Mouse (Mus musculus) ovary, postnatal 10 days (tissue): ENCODE results near the gene Mtmr10.

Source experiments
- DNase-seq: peaks from one replicate; pipeline ENCODE4 v3.0.0; 2022; ENCODE audit warnings: low spot score

Mtmr10 gene

GRCm38 (mm10) chr7:64373147-64373829, 85.8 kb downstream of the Mtmr10 start:
- DNase-seq = no peak

GRCm38 (mm10) chr7:64373830-64374562, 86.5 kb downstream of the Mtmr10 start, which contains the start of gene Fan1:
TSS of gene Fan1 (minus strand) at chr7:64374095.
- DNase-seq = peak; percentile 92
